Mouse (Mus musculus): ENCODE measurements around the gene Prss32. TPM values are rescaled to one million over a fixed set of nuclear protein-coding genes. Genes with fewer than 3 reads are reported as not detected.

Prss32 gene
- polyA plus RNA-seq (2015; fragmentation: Nextera tagmentation; extraction: Ambion mirVana), result not detected in 2 replicates

DNA sequence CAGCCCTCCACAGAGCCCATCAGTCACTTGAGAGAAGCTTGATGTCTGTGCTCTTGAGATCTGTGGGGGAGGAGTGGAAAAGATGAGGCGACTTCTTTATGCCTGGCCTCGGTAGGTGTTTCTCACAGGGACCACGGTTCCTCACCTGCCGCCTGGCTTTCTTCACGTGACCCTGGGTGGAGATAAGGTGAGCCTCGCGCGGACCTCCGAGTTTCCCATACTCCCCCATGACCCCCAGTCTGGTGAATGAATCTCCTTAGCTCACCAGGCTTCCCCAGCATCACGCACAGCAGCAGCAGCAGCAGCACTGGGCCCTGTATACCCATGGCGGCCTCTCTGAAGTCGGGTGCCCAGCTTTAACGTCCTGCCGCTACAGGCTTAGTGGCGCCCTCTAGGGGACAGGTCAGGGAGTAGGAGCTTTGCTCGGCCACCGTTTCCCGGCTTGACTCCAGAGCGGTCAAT lies at the start of gene Prss32, which contains the start of gene Prss41:
Prss32 (plus strand) TSS at position 44 of the 462 bp plus-strand sequence.
Prss41 (minus strand) TSS at position 361 of the 462 bp plus-strand sequence.
- 17% methylated on average over 19 of the region's 19 CpGs for WGBS
- H3K9me3 ChIP-seq, result no peaks in the 10 kb centered on the region
- H3K27me3 ChIP-seq, result no peaks in the 10 kb centered on the region
- no peak within 1 kb of the TSS for H3K9ac ChIP-seq
- H3K4me2 ChIP-seq (replicated peaks), result peak within 1 kb of the TSS; percentile 52
- H3K36me3 ChIP-seq, result no peaks in the 10 kb centered on the region
- H3K4me1 ChIP-seq, result no peaks in the 10 kb centered on the region
- ATAC-seq (ENCODE audit: low FRiP score, low read depth), result no peak
- peak within 1 kb of the TSS; percentile 26 for H3K4me3 ChIP-seq
- H3K27ac ChIP-seq, result no peak within 1 kb of the TSS

DNA sequence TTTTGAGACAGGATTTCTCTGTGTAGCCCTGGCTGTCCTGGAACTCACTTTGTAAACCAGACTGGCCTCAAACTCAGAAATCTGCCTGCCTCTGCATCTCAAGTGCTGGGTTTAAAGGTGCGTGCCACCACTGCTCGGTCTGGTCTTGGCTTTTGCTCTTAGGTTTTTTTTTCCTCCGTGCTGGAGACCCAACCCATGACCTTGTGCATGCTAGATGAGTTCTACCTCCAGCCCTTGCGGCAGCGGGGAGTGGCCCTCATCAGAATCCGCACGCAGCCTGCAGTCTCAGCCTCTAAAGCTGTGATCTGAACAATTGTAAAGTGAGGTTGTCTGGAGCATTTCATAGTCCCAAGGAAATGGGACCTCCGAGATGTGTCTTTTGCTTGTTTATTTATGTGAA lies 48.3 kb upstream of the Prss32 start:
- Histone ChIP-seq H3K4me3 (no peak overlapping the region), H3K27ac (no peak overlapping the region), H3K4me2 (replicated peaks) (no peak overlapping the region), H3K9me3 (no peaks in the 10 kb centered on the region), H3K36me3 (peaks cover 7% of the 10 kb centered on the region; the same call in 1 of the 2 replicates), H3K9ac (no peak overlapping the region), H3K4me1 (peaks cover 11% of the 10 kb centered on the region), H3K27me3 (no peaks in the 10 kb centered on the region)
- 94% methylated on average over 8 of the region's 8 CpGs for WGBS
- ATAC-seq (ENCODE audit: low FRiP score, low read depth), result no peak

DNA sequence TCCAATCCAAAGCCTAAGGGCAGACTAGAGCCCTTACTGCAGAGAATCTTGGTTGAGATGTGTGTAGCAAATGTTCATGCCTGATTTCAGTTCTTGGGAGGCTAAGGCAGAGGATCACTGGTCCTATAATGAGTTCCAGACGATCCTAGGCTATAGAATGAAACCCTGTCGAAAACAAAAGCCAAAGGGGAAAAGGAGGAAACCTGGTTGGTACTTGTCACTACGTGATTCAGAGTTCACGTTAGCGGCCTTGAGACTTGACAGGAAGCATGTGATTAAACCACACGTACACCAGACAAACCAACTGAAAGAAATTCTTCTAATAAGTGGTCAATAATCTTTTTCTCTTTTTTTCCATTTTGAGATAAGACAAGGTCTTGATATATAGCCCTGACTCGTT lies 46.3 kb upstream of the Prss32 start:
- ATAC-seq (ENCODE audit: low FRiP score, low read depth), result no peak
- whole genome bisulfite sequencing, result 18% methylated on average over 7 of the region's 7 CpGs
- H3K27me3 ChIP-seq, result no peaks in the 10 kb centered on the region

DNA sequence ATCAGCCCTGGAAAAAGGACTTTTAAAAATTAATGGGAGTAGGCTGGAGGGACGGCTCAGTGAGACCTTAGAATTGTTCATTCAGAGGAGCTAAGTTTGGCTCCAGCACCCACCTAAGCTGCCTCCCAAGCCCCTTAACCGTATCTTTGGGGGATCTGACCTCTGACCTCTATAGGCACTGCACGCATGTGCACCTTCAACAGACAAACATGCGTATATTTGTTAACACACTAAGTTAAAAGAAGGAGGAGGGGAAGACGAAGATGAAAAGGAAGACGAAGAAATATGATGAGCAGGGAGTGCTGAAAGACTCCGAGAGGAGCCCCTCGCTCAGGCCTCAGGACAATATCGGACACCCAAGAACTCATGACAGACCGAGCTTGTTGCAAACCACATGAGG lies 42.0 kb upstream of the Prss32 start:
- Histone ChIP-seq H3K9me3 (no peaks in the 10 kb centered on the region), H3K27me3 (no peaks in the 10 kb centered on the region), H3K4me2 (replicated peaks) (no peak overlapping the region), H3K9ac (no peak overlapping the region), H3K27ac (no peak overlapping the region), H3K4me1 (peaks cover 23% of the 10 kb centered on the region), H3K36me3 (peaks cover under 1% of the 10 kb centered on the region), H3K4me3 (no peak overlapping the region)
- WGBS, result 87% methylated on average over 10 of the region's 10 CpGs
- no peak for ATAC-seq (ENCODE audit: low FRiP score, low read depth)

More for the DNA sequence above, 46.3 kb upstream of the Prss32 start:
- H3K4me2 ChIP-seq (replicated peaks), result no peak overlapping the region
- H3K27ac ChIP-seq, result no peak overlapping the region
- H3K4me1 ChIP-seq, result no peaks in the 10 kb centered on the region
- peaks cover 7% of the 10 kb centered on the region; the same call in 1 of the 2 replicates for H3K36me3 ChIP-seq
- H3K4me3 ChIP-seq, result no peak overlapping the region
- H3K9me3 ChIP-seq, result no peaks in the 10 kb centered on the region
- H3K9ac ChIP-seq, result no peak overlapping the region

DNA sequence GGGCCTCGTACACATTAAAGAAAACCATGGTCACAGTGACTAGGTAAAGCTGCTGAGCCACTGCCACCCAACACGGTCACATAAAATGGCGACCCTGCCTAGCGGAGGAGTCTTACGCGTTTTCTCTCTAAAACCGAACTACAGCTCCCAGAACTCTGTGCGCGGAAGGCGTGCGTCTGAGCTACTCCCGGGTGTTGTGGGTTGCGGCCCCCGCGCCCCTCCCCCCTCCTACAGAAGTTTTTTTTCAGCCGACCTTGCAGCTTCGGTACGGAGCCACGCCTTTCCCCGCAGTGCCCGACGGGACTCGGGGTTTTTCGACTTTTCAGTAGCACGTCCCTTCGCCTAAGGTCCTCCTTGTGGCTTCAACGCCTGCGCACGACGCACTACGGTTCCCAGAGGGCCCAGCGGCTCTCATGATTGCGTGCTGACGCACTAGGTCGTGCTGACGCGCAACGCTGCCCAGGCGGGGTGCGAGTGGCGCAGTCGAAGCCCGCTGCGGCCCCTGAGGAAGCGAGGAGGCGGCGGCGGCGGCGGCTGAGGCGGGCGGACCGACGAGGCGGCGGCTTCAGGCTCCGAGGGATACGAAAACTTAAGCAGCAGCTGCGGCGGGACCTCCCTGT lies 40.8 kb upstream of the Prss32 start:
- H3K27me3 ChIP-seq, result no peaks in the 10 kb centered on the region
- ATAC-seq (ENCODE audit: low FRiP score, low read depth), result peak; percentile 99
- peaks cover 13% of the 10 kb centered on the region for H3K36me3 ChIP-seq
- H3K9me3 ChIP-seq, result no peaks in the 10 kb centered on the region
- H3K9ac ChIP-seq, result peak overlapping the region; percentile 99
- H3K4me3 ChIP-seq, result peak overlapping the region; percentile 99
- H3K27ac ChIP-seq, result peak overlapping the region; percentile 97
- under 1% methylated on average over 60 of the region's 60 CpGs for WGBS
- peak overlapping the region; percentile 95 for H3K4me2 ChIP-seq (replicated peaks)
- peaks cover 32% of the 10 kb centered on the region for H3K4me1 ChIP-seq

DNA sequence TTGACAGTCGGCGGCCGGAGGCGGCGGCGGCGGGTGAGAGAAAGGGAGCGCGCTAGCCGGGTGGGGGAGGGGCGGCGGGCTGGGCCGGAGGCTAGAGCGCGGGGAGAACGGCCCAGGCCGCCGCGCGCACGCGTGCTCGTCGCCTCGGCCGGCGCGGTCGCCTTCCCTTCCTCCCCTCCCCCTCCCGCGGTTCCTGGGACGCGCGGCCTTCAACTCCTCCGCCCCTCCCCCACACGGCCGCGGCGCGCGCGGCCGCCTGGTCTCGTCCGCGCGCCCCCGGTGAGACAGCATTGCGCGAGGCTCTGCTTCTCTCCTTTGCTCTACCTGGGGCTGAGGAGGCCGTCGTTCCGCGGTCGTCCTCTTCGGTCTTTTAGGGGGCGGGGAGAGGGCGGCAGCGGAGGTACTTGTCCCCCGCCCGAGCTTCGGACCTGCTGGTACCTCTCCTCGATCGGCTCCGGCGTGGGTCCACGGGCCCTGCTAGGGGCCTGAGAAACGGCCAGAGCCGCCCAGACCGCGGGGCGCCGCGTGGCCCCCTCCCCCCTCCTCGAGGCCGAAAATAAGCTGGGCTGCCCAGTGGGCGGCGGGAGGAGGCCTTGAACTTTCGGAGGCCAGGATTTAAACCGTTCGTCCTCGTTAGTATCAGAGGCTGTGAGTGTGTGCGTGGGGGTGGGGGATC lies 40.2 kb upstream of the Prss32 start:
- H3K4me1 ChIP-seq, result peaks cover 32% of the 10 kb centered on the region
- no peaks in the 10 kb centered on the region for H3K27me3 ChIP-seq
- peak overlapping the region; percentile 97 for H3K27ac ChIP-seq
- peaks cover 19% of the 10 kb centered on the region for H3K36me3 ChIP-seq
- WGBS, result under 1% methylated on average over 56 of the region's 83 CpGs
- peak overlapping the region; percentile 99 for H3K4me3 ChIP-seq
- H3K9ac ChIP-seq, result peak overlapping the region; percentile 99
- peak; percentile 54 for ATAC-seq (ENCODE audit: low FRiP score, low read depth)
- H3K4me2 ChIP-seq (replicated peaks), result peak overlapping the region; percentile 95
- no peaks in the 10 kb centered on the region for H3K9me3 ChIP-seq

DNA sequence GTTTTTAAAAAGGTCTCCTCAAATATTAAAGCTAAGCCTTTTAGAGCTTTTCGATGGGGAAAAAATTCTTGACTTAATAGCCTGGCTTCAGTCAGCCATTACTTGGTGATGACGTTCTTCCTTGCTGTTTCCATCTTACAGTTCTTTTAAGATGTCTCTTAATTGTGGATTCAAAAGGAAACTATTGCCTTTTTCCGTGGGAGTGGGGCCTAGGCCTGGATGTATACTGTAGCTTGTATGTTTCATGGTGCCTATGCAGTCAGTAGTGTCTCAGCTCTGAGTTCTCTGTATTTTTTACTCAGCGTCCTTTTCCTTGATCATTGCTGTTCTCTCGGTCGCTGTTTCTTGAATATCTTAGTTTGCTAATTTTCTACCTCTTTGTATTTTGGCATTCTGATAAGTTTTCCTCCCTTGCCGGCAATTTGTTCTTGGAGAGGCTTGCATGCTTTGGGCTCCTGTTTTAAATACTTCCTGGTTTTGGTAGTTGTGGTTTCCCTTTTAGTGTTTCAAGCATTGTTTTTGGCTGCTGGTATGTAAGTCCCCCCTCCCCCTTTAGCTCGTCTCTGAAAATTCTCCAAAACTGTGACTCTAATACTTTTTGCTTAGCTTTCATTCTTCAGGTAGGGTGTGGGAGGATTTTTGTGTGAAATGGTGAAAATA lies 39.1 kb upstream of the Prss32 start:
- Histone ChIP-seq H3K4me3 (peak overlapping the region; percentile 99), H3K27ac (peak overlapping the region; percentile 97), H3K4me2 (replicated peaks) (peak overlapping the region; percentile 95), H3K9me3 (no peaks in the 10 kb centered on the region), H3K4me1 (peaks cover 32% of the 10 kb centered on the region), H3K9ac (peak overlapping the region; percentile 99), H3K27me3 (no peaks in the 10 kb centered on the region), H3K36me3 (peaks cover 30% of the 10 kb centered on the region)
- WGBS, result 3% methylated on average over 8 of the region's 8 CpGs
- ATAC-seq (ENCODE audit: low FRiP score, low read depth), result no peak

DNA sequence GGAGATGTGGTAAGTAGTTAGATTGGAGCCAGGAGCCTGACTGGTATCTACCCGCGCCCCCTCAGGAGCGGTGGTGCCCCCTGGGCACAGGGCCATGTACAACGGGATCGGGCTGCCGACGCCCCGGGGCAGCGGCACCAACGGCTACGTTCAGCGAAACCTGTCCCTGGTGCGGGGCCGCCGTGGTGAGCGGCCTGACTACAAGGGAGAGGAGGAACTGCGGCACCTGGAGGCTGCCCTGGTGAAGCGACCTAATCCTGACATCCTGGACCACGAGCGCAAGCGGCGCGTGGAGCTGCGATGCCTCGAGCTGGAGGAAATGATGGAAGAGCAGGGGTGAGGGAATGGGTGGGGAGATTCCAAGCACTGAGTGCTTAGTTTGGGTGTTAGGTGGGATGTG lies 36.8 kb upstream of the Prss32 start:
- Histone ChIP-seq H3K4me1 (peaks cover 32% of the 10 kb centered on the region), H3K27ac (no peak overlapping the region), H3K9me3 (no peaks in the 10 kb centered on the region), H3K9ac (peak overlapping the region; percentile 46), H3K4me2 (replicated peaks) (peak overlapping the region; percentile 95), H3K36me3 (peaks cover 51% of the 10 kb centered on the region), H3K27me3 (no peaks in the 10 kb centered on the region), H3K4me3 (peak overlapping the region; percentile 20)
- 79% methylated on average over 25 of the region's 25 CpGs for WGBS
- no peak for ATAC-seq (ENCODE audit: low FRiP score, low read depth)

DNA sequence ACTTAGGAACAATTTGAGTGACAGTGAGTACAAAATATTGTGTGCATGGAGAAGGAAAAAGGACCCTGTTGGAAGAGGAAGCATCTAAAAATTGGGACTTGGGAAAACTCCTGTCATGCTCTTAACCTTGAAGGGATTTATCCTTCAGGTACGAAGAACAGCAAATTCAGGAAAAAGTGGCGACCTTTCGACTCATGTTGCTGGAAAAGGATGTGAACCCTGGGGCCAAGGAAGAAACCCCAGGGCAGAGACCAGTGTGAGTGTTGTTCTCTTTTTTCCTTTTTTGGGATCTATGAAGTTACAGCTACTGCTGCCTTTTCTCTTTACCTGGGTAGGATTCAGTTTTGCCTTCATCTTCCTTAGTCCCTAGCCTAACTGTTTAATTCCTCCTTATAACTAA lies 35.7 kb upstream of the Prss32 start:
- Histone ChIP-seq H3K4me3 (no peak overlapping the region), H3K9ac (no peak overlapping the region), H3K36me3 (peaks cover 62% of the 10 kb centered on the region), H3K27me3 (no peaks in the 10 kb centered on the region), H3K9me3 (no peaks in the 10 kb centered on the region), H3K4me1 (peaks cover 32% of the 10 kb centered on the region), H3K4me2 (replicated peaks) (no peak overlapping the region), H3K27ac (no peak overlapping the region)
- WGBS, result 92% methylated on average over 3 of the region's 3 CpGs
- ATAC-seq (ENCODE audit: low FRiP score, low read depth), result no peak

DNA sequence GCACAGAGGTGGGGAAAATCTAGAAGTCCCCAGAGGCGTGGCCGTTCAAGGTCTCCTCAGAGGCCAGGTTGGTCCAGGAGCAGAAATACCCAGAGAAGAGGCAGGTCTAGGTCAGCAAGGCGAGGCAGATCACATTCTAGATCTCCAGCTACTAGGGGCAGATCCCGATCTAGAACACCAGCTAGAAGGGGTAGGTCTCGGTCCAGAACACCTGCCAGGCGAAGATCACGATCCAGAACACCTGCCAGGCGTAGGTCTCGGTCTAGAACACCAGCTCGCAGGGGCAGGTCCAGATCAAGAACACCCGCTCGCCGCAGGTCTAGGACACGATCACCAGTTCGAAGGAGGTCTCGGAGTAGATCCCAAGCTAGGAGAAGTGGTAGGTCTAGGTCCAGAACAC lies 28.0 kb upstream of the Prss32 start:
- Histone ChIP-seq H3K4me3 (no peak overlapping the region), H3K36me3 (peaks cover 96% of the 10 kb centered on the region), H3K4me1 (no peaks in the 10 kb centered on the region), H3K27me3 (no peaks in the 10 kb centered on the region), H3K9me3 (peaks cover 40% of the 10 kb centered on the region), H3K27ac (no peak overlapping the region), H3K4me2 (replicated peaks) (no peak overlapping the region), H3K9ac (no peak overlapping the region)
- ATAC-seq (ENCODE audit: low FRiP score, low read depth), result no peak
- over 99% methylated on average over 16 of the region's 16 CpGs for WGBS

DNA sequence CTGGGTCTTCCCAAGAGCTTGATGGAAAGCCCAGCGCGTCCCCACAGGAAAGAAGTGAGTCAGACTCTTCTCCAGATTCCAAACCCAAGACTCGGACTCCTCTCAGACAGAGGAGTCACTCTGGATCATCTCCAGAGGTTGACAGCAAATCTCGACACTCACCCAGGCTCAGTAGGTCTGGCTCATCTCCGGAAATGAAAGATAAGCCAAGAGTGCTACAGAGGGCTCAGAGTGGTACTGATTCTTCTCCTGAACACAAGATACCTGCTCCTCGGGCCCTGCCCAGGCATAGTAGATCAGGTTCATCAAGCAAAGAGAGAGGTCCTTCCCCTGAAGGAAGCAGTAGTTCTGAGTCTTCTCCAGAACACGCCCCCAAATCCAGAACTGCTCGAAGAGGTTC lies 25.1 kb upstream of the Prss32 start:
- Histone ChIP-seq H3K4me3 (no peak overlapping the region), H3K9ac (no peak overlapping the region), H3K27me3 (no peaks in the 10 kb centered on the region), H3K36me3 (peaks cover 100% of the 10 kb centered on the region), H3K4me1 (no peaks in the 10 kb centered on the region), H3K4me2 (replicated peaks) (no peak overlapping the region), H3K27ac (no peak overlapping the region), H3K9me3 (peaks cover 40% of the 10 kb centered on the region)
- ATAC-seq (ENCODE audit: low FRiP score, low read depth), result no peak
- WGBS, result 98% methylated on average over 8 of the region's 8 CpGs

DNA sequence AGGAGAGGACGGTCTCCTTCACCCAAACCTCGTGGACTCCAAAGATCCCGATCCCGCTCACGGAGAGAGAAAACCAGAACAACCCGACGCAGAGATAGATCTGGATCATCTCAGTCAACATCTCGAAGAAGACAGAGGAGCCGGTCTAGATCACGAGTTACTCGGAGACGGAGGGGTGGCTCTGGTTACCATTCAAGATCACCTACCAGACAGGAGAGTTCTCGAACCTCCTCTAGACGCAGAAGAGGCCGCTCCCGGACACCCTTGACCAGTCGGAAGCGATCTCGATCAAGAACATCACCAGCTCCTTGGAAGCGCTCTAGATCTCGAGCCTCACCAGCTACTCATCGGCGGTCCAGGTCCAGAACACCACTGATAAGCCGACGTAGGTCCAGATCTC lies 24.4 kb upstream of the Prss32 start:
- no peak overlapping the region for H3K4me3 ChIP-seq
- no peak overlapping the region for H3K27ac ChIP-seq
- ATAC-seq (ENCODE audit: low FRiP score, low read depth), result no peak
- no peaks in the 10 kb centered on the region for H3K4me1 ChIP-seq
- WGBS, result 99% methylated on average over 25 of the region's 25 CpGs
- H3K36me3 ChIP-seq, result peaks cover 100% of the 10 kb centered on the region
- H3K9me3 ChIP-seq, result peaks cover 40% of the 10 kb centered on the region
- H3K4me2 ChIP-seq (replicated peaks), result no peak overlapping the region
- H3K27me3 ChIP-seq, result no peaks in the 10 kb centered on the region
- no peak overlapping the region for H3K9ac ChIP-seq
